In the genomic region with DNA sequence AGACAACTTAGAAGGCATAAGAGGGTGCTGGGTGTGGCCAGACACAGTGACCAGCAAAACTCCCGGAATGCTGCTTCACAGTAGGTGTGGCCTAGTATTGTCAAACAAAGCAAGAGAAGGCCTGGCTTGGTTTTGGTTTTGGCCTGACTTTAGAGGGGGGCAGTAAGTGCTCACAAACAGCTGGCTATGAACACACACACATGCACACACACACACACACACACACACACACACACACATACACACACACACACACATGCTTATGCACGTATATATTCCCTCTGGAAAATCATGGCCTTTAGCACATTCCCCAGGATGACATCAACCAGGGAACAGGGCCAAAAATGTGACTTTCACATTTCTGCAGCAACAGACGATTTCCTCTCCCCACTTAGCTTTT, we compare ENCODE assay signal across 13 mouse cellular contexts.
A peak's percentile ranks its signal among the peaks of the same experiment; 100 is the strongest.
DNase-seq lines count a peak whose midpoint lies in the region; ATAC-seq and TF ChIP-seq lines count a peak whose summit lies in the region.
"Had no signal": no experiment of that assay in that cellular context is flagged by ENCODE, and none has a peak within 500 bp of the region (broad histone marks: within the 10 kb centered on the region; RNA-seq: fewer than 3 reads in every experiment).

No protein-coding gene starts in this region.

- ATAC-seq in intestine, embryonic 14.5 days (replicated peaks; ENCODE audit: low FRiP score, low TSS enrichment, low read depth) = 0 out of 2 replicates have a peak, but pooled peaks have one; percentile 43
- ATAC-seq in intestine, postnatal 0 days = no peak
- peak; percentile 84 for ATAC-seq in lung, embryonic 16.5 days (ENCODE audit: low read depth)
- no peak for ATAC-seq in megakaryocyte-erythroid progenitor cell, adult 5-6 weeks (replicated peaks; ENCODE audit: low FRiP score, low TSS enrichment, poor library complexity, severe bottlenecking)
- ATAC-seq: hindbrain, postnatal 0 days had no signal

- no peak overlapping the region for H3K9ac ChIP-seq in intestine, embryonic 14.5 days (ENCODE audit: low read length)
- no peak overlapping the region for H3K9ac ChIP-seq in intestine, postnatal 0 days (ENCODE audit: low read depth, low read length)
- H3K9ac ChIP-seq in lung, embryonic 16.5 days (ENCODE audit: low read length) = no peak overlapping the region
- H3K9ac ChIP-seq: neural tube, embryonic 12.5 days had no signal

- H3K4me1 ChIP-seq in intestine, embryonic 14.5 days (replicated peaks; ENCODE audit: control insufficient read depth, insufficient read depth, low read length) = no peaks in the 10 kb centered on the region
- no peaks in the 10 kb centered on the region for H3K4me1 ChIP-seq in intestine, postnatal 0 days (replicated peaks; ENCODE audit: control insufficient read depth, insufficient read depth, low read length)
- no peaks in the 10 kb centered on the region for H3K4me1 ChIP-seq in brown adipose tissue, adult 24 weeks (ENCODE audit: control insufficient read depth, insufficient read depth, insufficient read length, low read length)
- H3K4me1 ChIP-seq in lung, embryonic 16.5 days (replicated peaks; ENCODE audit: control insufficient read depth, insufficient read depth, low read length) = no peaks in the 10 kb centered on the region
- H3K4me1 ChIP-seq: megakaryocyte, embryonic 14.5 days; neural tube, embryonic 12.5 days had no signal

- no peaks in the 10 kb centered on the region for H3K9me3 ChIP-seq in intestine, embryonic 14.5 days (ENCODE audit: control insufficient read depth, low read length)
- no peaks in the 10 kb centered on the region for H3K9me3 ChIP-seq in intestine, postnatal 0 days (ENCODE audit: control insufficient read depth)
- no peaks in the 10 kb centered on the region for H3K9me3 ChIP-seq in lung, embryonic 16.5 days (ENCODE audit: control insufficient read depth, low read length)
- H3K9me3 ChIP-seq: megakaryocyte, embryonic 14.5 days; neural tube, embryonic 12.5 days had no signal

- H3K27ac ChIP-seq in intestine, embryonic 14.5 days (ENCODE audit: low read depth) = no peak overlapping the region
- H3K27ac ChIP-seq in intestine, postnatal 0 days (ENCODE audit: low read depth, low read length) = no peak overlapping the region
- peak overlapping the region; percentile 86 for H3K27ac ChIP-seq in brown adipose tissue, adult 24 weeks (replicated peaks; ENCODE audit: low read depth, low read length)
- H3K27ac ChIP-seq in lung, embryonic 16.5 days (ENCODE audit: low read length) = no peak overlapping the region
- H3K27ac ChIP-seq: hindbrain, postnatal 0 days; neural tube, embryonic 12.5 days had no signal

- no peak for TF ChIP-seq CTCF in intestine, postnatal 0 days (IDR thresholded peaks at IDR 0.05; ENCODE audit: low read depth)

- H3K27me3 ChIP-seq in intestine, embryonic 14.5 days (replicated peaks; ENCODE audit: control insufficient read depth, insufficient read depth, low read length) = no peaks in the 10 kb centered on the region
- H3K27me3 ChIP-seq in intestine, postnatal 0 days (replicated peaks; ENCODE audit: control insufficient read depth, insufficient read depth, low read length) = no peaks in the 10 kb centered on the region
- no peaks in the 10 kb centered on the region for H3K27me3 ChIP-seq in lung, embryonic 16.5 days (ENCODE audit: control insufficient read depth, insufficient read depth, low read depth, low read length)
- H3K27me3 ChIP-seq: megakaryocyte, embryonic 14.5 days; neural tube, embryonic 12.5 days had no signal

- H3K4me3 ChIP-seq in intestine, embryonic 14.5 days (ENCODE audit: low read depth, low read length) = no peak overlapping the region
- H3K4me3 ChIP-seq in intestine, postnatal 0 days (ENCODE audit: low read depth, low read length) = no peak overlapping the region
- no peak overlapping the region for H3K4me3 ChIP-seq in brown adipose tissue, adult 24 weeks (ENCODE audit: insufficient read depth, low read depth, low read length)
- no peak overlapping the region for H3K4me3 ChIP-seq in lung, embryonic 16.5 days (ENCODE audit: low read length)
- H3K4me3 ChIP-seq: megakaryocyte, embryonic 14.5 days; neural tube, embryonic 12.5 days had no signal

- DNase-seq in intestine, embryonic 14.5 days (ENCODE audit: low spot score) = no peak
- DNase-seq in Muller cell, postnatal 12 days (ENCODE audit: inconsistent ontology term) = peak; percentile 17
- no peak for DNase-seq in ovary, postnatal 10 days (ENCODE audit: low spot score)
- DNase-seq: left cerebral cortex, postnatal 4 days; right cerebral cortex, postnatal 14 days; thymus, postnatal 36 days had no signal

- no peaks in the 10 kb centered on the region for H3K36me3 ChIP-seq in intestine, embryonic 14.5 days (ENCODE audit: control insufficient read depth, insufficient read depth, low read length)
- H3K36me3 ChIP-seq in intestine, postnatal 0 days (ENCODE audit: control insufficient read depth, insufficient read depth) = no peaks in the 10 kb centered on the region
- no peaks in the 10 kb centered on the region for H3K36me3 ChIP-seq in lung, embryonic 16.5 days (ENCODE audit: control insufficient read depth, insufficient read depth, low read length)
- H3K36me3 ChIP-seq: neural tube, embryonic 12.5 days had no signal

- 33% methylated on average over 3 of the region's 3 CpGs for WGBS in intestine, embryonic 14.5 days
- WGBS in intestine, postnatal 0 days = 38% methylated on average over 3 of the region's 3 CpGs
- WGBS in lung, embryonic 16.5 days = 13% methylated on average over 3 of the region's 3 CpGs

- H3K4me2 ChIP-seq in intestine, embryonic 14.5 days (ENCODE audit: low read length) = no peak overlapping the region
- no peak overlapping the region for H3K4me2 ChIP-seq in intestine, postnatal 0 days (replicated peaks; ENCODE audit: low read depth)
- H3K4me2 ChIP-seq in lung, embryonic 16.5 days (ENCODE audit: low read depth, low read length) = no peak overlapping the region
- H3K4me2 ChIP-seq: neural tube, embryonic 12.5 days had no signal

Comparison
In these comparisons a context has a peak if more than half of its experiments do, and no peak if none do; other contexts are left out.
1. ATAC-seq: peak in intestine, embryonic 14.5 days (single experiment) and lung, embryonic 16.5 days (single experiment); none in intestine, postnatal 0 days (single experiment) and megakaryocyte-erythroid progenitor cell, adult 5-6 weeks (single experiment).